Mouse (Mus musculus) mouse embryonic stem cell (cell line): ENCODE measurements at regions not wholly inside any gene's neighbourhood (a gene's known extent, or its start where the extent isn't known, plus 50 kb on each side); places are given as distances from the start of the nearest gene placed in this dataset.

ENCODE experiments used
- in situ Hi-C, 2 experiments: fragments of 300-500 bp; cut with MboI; formaldehyde crosslinking; loops; 1 replicate in 1 of 2; 3 replicates in 1 of 2; pipeline ENCODE4 v1.14.3; 2019 to 2020; ENCODE audit warnings: low sequenced_read_pairs in 2 of 2, low pct_unique_long_range_greater_than_20kb in 1 of 2, mixed read lengths in 1 of 2; ENCODE audit not compliant: unreplicated experiment in 1 of 2

- in situ Hi-C loops = no loop called here
Observed at GRCm38 (mm10) chr10:29686982-29687381, 151.3 kb upstream of the Rspo3 start.

GRCm38 (mm10) chr10:29674377-29674776, 138.7 kb upstream of the Rspo3 start:
- in situ Hi-C loops = no loop called here

GRCm38 (mm10) chr10:29661752-29662151, 126.1 kb upstream of the Rspo3 start:
- in situ Hi-C loops = no loop called here

GRCm38 (mm10) chr10:29640249-29640648, 104.6 kb upstream of the Rspo3 start:
- in situ Hi-C loops = no loop called here

- in situ Hi-C loops = no loop called here
Observed at GRCm38 (mm10) chr10:29635828-29636227, 100.2 kb upstream of the Rspo3 start.

- in situ Hi-C loops = no loop called here
Observed at GRCm38 (mm10) chr10:29595455-29595854, 59.8 kb upstream of the Rspo3 start.

- in situ Hi-C loops = no loop called here
Observed at GRCm38 (mm10) chr10:29594969-29595368, 59.3 kb upstream of the Rspo3 start.

GRCm38 (mm10) chr10:29592906-29593305, 57.2 kb upstream of the Rspo3 start:
- in situ Hi-C loops = no loop called here

GRCm38 (mm10) chr10:29590187-29590586, 54.5 kb upstream of the Rspo3 start:
- in situ Hi-C loops = no loop called here

- in situ Hi-C loops = no loop called here
Observed at GRCm38 (mm10) chr10:29589739-29590138, 54.1 kb upstream of the Rspo3 start.
